Mouse (Mus musculus): Measurements from ENCODE around the gene Galp.
"Not testable (repeated sequence)": the region's sequence is repeated elsewhere in the genome, so short reads cannot be mapped to it uniquely, and the experiment has no call there.

The Galp gene

DNA sequence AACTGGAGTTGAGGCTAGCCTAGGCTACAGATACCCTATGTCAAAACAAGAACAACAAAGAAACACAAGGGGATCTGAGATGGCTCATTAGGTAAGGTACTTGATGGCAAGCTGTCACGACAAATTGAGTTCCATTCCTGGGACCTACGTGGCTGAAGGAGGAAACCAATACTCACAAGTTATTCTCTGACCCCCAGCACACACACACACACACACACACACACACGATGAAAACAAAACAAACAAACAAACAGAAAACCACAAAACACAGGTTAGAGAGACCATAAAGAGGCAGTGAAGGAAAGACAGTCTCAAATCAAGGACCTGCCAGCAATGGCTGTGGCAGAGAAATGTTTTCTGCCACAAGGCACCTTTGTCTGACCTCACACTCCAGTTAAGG, at the start of gene Galp:
TSS of gene Galp (plus strand) at position 301 of the 400 bp plus-strand sequence.
- no peak for DNase-seq (ENCODE audit: low spot score)

DNA sequence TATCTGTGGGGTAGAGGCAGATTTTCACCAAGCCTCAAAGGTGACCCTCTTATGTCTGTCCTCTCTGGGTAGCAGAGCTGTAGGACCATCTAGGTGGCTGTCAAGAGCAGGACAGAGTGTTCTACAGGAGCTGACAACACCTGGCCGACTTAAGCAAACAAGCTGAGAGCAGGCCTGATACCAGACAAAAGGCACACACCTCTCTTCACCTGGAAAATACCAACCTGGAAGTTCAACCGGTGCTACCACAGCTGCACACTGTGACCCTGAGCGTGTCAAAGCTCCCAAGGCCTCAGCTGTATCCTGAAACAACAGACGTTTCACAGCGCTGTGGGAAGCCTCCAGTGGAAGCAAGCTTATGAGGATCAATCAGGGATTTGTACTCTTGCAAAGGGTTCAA, 49.2 kb upstream of the Galp start:
- no peak for DNase-seq (ENCODE audit: low spot score)

DNA sequence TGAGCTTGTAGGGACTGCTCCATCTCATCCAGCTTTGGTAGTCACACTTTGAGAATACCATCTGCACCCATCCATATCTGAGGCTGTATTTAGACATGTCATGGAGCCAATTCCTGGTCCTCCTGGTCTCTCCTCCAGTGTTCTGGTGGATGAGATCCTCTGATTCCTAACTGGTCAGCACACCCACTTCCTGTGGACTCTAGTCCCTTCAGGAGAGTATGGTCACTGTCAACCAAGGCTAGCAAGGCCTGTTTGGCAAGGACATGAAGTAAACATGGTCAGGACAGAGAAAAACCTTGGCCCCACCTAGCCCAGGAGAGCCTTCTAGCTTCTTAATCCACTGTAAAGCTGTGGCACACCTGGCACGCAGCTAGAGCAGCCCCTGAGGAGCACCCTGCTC, 45.6 kb upstream of the Galp start:
- no peak for DNase-seq (ENCODE audit: low spot score)

GRCm38 (mm10) chr7:6152036-6152435, 44.9 kb upstream of the Galp start:
- DNase-seq (ENCODE audit: low spot score): no peak

DNA sequence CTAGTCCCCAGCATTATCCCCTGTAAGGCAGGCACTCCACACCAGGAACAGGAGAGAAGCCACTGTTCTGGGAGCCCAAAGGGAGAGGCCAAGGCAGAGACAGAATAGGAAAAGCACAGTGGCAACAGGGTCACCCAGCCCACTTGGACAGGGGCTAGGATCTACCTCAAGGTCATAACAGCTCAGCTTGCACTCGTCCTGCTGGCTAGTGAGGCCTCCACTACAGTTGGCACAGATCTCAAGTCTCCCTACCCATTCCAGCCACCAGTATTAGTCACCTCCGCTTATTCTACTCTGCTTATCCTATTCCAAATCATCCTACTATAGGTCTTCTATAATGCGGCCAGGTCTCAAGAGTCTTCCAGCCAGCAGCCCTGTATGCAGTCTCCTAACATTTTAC, 43.8 kb upstream of the Galp start:
- no peak for DNase-seq (ENCODE audit: low spot score)

DNA sequence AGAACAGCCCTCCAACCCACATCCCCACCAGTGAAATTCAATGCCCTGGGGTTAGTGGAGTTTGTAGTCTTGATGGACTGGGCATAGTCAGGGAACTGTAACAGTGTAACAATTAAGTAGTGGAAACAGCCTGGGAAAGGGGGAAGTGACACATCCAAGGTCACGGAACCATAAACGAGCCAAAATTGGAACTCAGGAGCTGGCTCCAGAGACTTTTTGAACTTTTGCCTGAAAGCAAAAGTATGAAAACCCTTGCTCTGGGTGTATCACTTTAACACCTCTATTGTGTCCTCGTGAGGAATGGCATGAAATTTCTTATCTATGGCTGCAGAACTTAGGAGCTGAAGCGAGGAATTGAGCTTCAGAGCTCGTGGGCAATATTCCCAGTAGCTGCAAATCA, 42.7 kb upstream of the Galp start:
- no peak for DNase-seq (ENCODE audit: low spot score)

DNA sequence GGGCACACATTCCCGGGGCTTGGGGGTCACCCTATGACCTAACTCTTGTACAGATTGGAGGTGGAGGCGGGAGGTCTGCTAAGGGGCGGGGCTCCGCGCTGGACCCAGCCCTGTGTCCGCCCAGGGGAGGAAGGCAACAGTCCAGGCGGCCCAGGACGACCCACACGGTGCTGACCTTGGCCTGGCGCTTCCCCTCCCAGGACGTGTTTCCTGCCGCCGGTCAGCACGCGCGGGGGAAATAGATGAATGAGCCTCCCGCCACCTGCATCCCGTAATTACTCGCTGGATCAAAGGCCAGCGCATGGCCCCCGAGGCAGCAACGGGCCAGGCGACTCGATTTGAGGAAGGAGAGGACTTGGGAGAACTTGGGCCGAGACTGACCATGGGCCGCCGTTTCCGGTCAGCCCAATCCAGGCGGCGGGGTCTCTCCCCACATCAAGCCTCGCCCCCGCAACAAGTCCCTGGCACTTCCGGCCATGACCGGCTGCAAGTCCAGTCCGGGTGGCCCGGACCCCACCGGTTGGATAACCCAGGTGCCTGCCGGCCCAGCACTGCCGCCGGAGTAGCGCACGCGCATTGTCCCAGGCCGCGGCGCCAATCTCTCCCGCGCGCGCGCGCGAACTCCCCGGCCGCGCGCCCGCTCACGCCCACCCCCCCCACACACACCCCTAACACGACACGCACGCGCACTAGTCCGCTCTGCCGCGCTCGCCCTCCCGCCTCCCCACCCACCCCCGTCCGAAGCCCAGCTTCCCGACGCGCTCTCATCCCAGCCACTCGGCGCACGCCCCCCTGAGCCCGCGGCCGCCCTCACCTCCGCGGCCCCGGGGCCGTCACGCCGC, 41.6 kb upstream of the Galp start:
- peak; percentile 83 for DNase-seq (ENCODE audit: low spot score)

DNA sequence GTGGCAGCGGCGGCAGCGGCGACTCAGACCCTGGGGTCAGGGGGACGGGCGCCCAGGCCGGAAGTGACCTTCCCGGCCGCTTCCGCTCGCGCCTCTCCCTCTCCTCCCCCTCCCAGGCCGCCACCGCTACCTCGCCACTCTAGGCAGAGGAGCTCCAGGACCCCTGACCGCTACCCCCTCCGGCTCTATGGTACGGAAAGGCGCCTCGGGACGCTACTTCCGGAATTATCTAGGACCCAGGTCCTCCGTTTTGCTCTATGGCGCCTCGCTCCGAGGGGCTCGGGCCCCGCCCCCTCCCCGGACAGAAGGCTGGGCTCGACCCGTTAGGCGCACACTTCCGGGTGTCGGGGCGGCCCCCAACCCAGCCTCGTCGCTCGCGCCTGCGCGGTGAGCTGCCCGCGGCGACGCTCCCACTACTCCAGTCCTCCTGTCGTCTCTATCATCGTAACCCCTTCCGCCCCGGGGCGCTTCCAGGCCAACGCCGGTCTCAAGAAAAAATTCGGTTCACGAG, 40.9 kb upstream of the Galp start, which contains the start of gene Zfp787:
TSS of gene Zfp787 (minus strand) at position 97 of the 511 bp plus-strand sequence.
- DNase-seq (ENCODE audit: low spot score): peak; percentile 96

GRCm38 (mm10) chr7:6156901-6157472, 39.9 kb upstream of the Galp start:
- no peak for DNase-seq (ENCODE audit: low spot score)

GRCm38 (mm10) chr7:6157479-6157878, 39.4 kb upstream of the Galp start:
- DNase-seq (ENCODE audit: low spot score): no peak

DNA sequence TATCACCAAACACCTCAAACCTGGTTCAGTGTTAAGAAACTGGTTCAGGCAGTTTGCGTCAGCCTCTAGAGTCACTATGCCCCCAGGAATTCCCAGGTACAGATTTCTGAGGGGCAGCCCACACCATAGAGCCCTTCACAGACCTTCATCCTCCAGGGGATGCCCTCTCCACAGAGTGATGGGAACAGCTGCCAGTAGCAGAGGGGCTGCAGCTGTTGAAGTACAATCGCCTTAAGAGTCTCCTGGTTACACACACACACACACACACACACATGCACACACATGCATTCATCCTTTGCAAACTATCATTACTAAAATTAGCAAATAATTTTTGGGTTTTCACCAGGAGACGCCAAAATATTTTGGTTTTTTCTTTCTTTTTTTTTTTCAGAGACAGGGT, 37.3 kb upstream of the Galp start:
- no peak for DNase-seq (ENCODE audit: low spot score)

- DNase-seq (ENCODE audit: low spot score): no peak
Measured at GRCm38 (mm10) chr7:6161541-6161940, 35.3 kb upstream of the Galp start.

GRCm38 (mm10) chr7:6162172-6162571, 34.7 kb upstream of the Galp start:
- DNase-seq (ENCODE audit: low spot score): no peak

DNA sequence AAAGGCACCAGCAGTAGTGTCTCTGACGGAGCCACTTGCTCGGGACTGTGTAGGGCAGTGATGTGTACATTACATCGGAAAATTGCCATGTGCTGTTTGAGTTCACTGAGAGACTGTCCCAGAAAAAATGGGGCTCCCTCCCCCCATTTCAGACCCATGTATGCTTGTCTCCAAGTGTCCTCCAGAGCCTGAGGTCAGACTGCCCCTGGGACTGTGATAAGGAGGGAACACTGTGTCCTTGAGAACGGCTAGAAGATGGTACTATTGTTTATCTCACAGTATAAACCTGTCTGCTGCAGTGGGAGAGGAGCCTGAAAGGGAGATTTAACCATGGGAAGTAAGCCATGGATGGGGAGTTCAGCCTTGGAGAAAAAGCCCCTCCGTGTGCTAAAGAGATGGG, 32.2 kb upstream of the Galp start:
- no peak for DNase-seq (ENCODE audit: low spot score)

DNA sequence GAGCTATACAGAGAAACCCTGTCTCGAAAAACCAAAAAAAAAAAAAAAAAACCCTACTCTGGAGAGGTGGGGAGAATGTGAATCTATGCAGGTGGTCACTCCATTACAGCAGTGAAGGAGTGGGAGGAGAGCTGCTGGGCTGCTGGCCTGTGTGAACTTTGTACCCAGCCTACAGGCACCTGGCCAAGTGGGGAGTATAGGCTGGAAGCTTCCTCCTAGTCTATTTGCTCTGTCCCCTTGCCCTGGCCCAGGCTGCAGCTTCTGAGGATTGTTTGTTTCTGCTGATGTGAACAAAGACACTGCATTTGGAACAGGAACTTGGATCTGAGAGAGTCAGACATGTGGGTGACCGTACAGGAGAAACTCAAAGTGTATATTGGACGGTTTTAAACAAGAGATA, 27.5 kb upstream of the Galp start:
- DNase-seq (ENCODE audit: low spot score): no peak

GRCm38 (mm10) chr7:6170391-6170790, 26.5 kb upstream of the Galp start:
- DNase-seq (ENCODE audit: low spot score): no peak

- no peak for DNase-seq (ENCODE audit: low spot score)
Measured at GRCm38 (mm10) chr7:6170871-6171270, 26.0 kb upstream of the Galp start.

DNA sequence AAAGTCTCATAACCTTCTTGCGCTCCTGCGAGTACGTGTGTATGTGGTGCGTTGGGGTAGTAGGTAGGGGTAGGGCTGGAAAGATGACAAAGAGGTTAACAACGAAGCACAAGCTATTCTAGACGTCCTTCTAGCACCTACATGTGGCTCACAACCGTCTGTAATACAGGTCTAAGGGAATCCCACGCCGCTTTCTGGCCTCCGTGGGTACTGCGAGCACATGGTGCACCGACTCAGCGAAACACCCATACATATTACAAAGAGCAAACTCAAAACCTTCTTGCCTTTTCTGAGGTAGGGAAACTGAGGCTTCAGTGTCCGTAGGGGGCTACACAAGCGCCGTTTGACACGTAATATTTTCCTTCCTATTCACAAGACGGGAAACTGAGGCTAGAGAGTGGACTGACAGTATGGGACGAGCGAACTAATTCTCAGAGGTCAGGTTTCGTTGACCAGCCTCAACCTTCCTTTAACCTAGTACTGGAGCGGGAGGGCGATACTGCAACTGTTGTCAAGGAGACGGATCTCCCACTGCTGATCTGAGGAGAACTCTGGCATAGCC, 25.4 kb upstream of the Galp start:
- DNase-seq (ENCODE audit: low spot score): peak; percentile 78

DNA sequence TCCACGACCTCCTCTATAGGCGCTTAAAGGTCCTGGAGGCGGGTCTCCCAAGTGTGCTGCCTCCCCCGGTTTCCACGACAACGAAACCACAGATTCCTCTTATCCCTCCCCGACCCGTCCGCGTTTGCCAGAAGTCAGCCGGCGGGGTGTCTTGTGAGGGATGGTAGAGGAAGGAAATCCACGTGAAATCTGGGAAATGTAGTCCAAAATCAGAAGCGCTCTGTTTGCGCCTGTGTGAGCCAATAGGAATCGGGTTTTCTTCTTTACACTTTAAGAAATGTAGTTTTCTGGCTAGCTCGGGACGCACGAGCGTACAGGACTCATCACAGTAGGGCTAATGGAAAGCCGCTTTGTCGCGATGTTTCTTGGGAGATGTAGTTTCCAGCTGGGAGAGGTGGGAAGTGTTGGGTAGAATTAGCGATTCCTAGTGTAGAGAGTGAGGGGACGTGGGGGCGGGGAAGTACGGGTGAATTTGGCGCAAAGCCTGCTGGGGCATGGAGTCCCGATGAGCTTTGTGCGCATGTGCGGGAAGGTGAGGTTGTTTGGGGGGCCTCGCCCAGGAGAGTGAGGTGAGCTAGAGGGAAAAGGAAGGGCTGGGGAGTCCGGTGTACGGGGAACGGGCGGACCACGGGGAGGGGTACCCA, 24.8 kb upstream of the Galp start, which contains the start of gene Zfp444:
TSS of gene Zfp444 (plus strand) at position 221 of the 644 bp plus-strand sequence.
- peak; percentile 99 for DNase-seq (ENCODE audit: low spot score)

- DNase-seq (ENCODE audit: low spot score): peak; percentile 54
Measured at GRCm38 (mm10) chr7:6172674-6173244, 24.1 kb upstream of the Galp start.

- DNase-seq (ENCODE audit: low spot score): no peak
Measured at GRCm38 (mm10) chr7:6173872-6174271, 23.0 kb upstream of the Galp start.

GRCm38 (mm10) chr7:6174365-6174987, 22.4 kb upstream of the Galp start:
- not testable (repeated sequence) for DNase-seq (ENCODE audit: low spot score)
